Mouse (Mus musculus) heart, adult 2 months (tissue): Measurements from ENCODE around the gene Col5a2.
"Not testable (repeated sequence)": the region's sequence is repeated elsewhere in the genome, so short reads cannot be mapped to it uniquely, and the experiment has no call there.

ENCODE experiments used
- CTCF ChIP-seq: fragments of 200-600 bp; IDR thresholded peaks from 2 replicates; pipeline ENCODE4 v1.8.1; 2022; ENCODE audit warnings: antibody characterized with exemption, mild to moderate bottlenecking, moderate library complexity
- POLR2A ChIP-seq: fragments of 200-500 bp; IDR thresholded peaks from 2 replicates; pipeline ENCODE4 v1.6.1; 2011; ENCODE audit warnings: mild to moderate bottlenecking, low read depth, low read length, control low read depth; ENCODE audit not compliant: insufficient read depth

GRCm38 (mm10) chr1:45527476-45527875 lies 24.4 kb upstream of the Col5a2 start:
- TF ChIP-seq POLR2A, CTCF: not testable (repeated sequence)
